Mouse (Mus musculus): ENCODE data around the gene Lars2.

Gene Lars2

GRCm38 (mm10) chr9:123391140-123391849, 24.6 kb downstream of the Lars2 start:
- no peak for DNase-seq (ENCODE audit: low spot score in 2 of 2)

- DNase-seq (ENCODE audit: low spot score in 2 of 2): no peak
Observed at GRCm38 (mm10) chr9:123394856-123395255, 28.1 kb downstream of the Lars2 start.

GRCm38 (mm10) chr9:123397701-123398100, 31.0 kb downstream of the Lars2 start:
- no peak for DNase-seq (ENCODE audit: low spot score in 2 of 2)

- DNase-seq (ENCODE audit: low spot score in 2 of 2): no peak
Observed at GRCm38 (mm10) chr9:123402215-123402614, 35.5 kb downstream of the Lars2 start.

GRCm38 (mm10) chr9:123403031-123403430, 36.3 kb downstream of the Lars2 start:
- DNase-seq (ENCODE audit: low spot score in 2 of 2): no peak

- DNase-seq (ENCODE audit: low spot score in 2 of 2): no peak
Observed at GRCm38 (mm10) chr9:123405231-123405630, 38.5 kb downstream of the Lars2 start.

GRCm38 (mm10) chr9:123408771-123409170, 42.0 kb downstream of the Lars2 start:
- DNase-seq (ENCODE audit: low spot score in 2 of 2): no peak

- no peak for DNase-seq (ENCODE audit: low spot score in 2 of 2)
Observed at GRCm38 (mm10) chr9:123429863-123430262, 63.1 kb downstream of the Lars2 start.

- DNase-seq (ENCODE audit: low spot score in 2 of 2): no peak
Observed at GRCm38 (mm10) chr9:123430973-123431372, 64.2 kb downstream of the Lars2 start.

- no peak for DNase-seq (ENCODE audit: low spot score in 2 of 2)
Observed at GRCm38 (mm10) chr9:123438223-123438622, 71.5 kb downstream of the Lars2 start.

GRCm38 (mm10) chr9:123440230-123441058, 73.7 kb downstream of the Lars2 start:
- no peak for DNase-seq (ENCODE audit: low spot score in 2 of 2)

- peak; percentile 15 to 37 for DNase-seq (ENCODE audit: low spot score in 2 of 2)
Observed at GRCm38 (mm10) chr9:123447101-123447500, 80.4 kb downstream of the Lars2 start.

GRCm38 (mm10) chr9:123448594-123448993, 81.9 kb downstream of the Lars2 start:
- no peak for DNase-seq (ENCODE audit: low spot score in 2 of 2)

GRCm38 (mm10) chr9:123450174-123450573, 83.4 kb downstream of the Lars2 start:
- DNase-seq (ENCODE audit: low spot score in 2 of 2): peak; percentile 14 to 61

- DNase-seq (ENCODE audit: low spot score in 2 of 2): no peak
Observed at GRCm38 (mm10) chr9:123451772-123452171, 85.0 kb downstream of the Lars2 start.

- no peak for DNase-seq (ENCODE audit: low spot score in 2 of 2)
Observed at GRCm38 (mm10) chr9:123456634-123457602, 90.2 kb downstream of the Lars2 start.

GRCm38 (mm10) chr9:123457603-123458002, 90.9 kb downstream of the Lars2 start:
- DNase-seq (ENCODE audit: low spot score in 2 of 2): no peak

- no peak for DNase-seq (ENCODE audit: low spot score in 2 of 2)
Observed at GRCm38 (mm10) chr9:123467141-123467620, 100.5 kb downstream of the Lars2 start.

- DNase-seq (ENCODE audit: low spot score in 2 of 2): no peak
Observed at GRCm38 (mm10) chr9:123468406-123469085, 101.8 kb downstream of the Lars2 start.

GRCm38 (mm10) chr9:123469087-123469486, 102.4 kb downstream of the Lars2 start:
- DNase-seq (ENCODE audit: low spot score in 2 of 2): no peak

GRCm38 (mm10) chr9:123473377-123473776, 106.7 kb downstream of the Lars2 start:
- DNase-seq (ENCODE audit: low spot score in 2 of 2): no peak

Measured in thymus, postnatal 10 days (tissue).